In the genomic region with DNA sequence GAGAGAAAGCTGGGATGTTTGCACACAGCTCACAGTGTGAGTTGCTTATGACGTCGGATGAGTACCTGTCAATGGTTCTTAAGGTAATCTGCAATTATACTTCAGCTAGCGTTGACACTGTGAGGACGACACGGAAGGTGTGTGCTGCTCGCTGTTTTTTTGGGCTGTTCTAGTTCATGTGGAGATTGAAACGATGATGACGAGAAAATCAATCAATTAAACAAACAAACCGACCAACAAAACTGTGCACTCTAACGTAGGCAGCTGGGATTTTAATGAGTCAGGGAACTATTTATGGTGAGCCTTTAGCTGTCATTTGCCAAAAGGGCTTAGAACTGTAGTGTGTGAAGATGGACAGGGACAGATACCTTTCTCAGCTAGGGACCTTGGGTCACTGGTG, we compare ENCODE assay signal across 27 mouse cellular contexts.
"Had no signal": no experiment of that assay in that cellular context is flagged by ENCODE, and none has a peak within 500 bp of the region (broad histone marks: within the 10 kb centered on the region; RNA-seq: fewer than 3 reads in every experiment).

No protein-coding gene starts in this region.

- H3K27me3 ChIP-seq: embryonic facial prominence, embryonic 12.5 days; embryonic facial prominence, embryonic 13.5 days; embryonic facial prominence, embryonic 15.5 days; forebrain, embryonic 12.5 days; forebrain, embryonic 13.5 days; forebrain, embryonic 15.5 days had no signal

- ATAC-seq: forebrain, embryonic 13.5 days; forebrain, embryonic 14.5 days; forebrain, embryonic 15.5 days; forebrain, embryonic 16.5 days; forebrain, postnatal 0 days had no signal

- H3K36me3 ChIP-seq: embryonic facial prominence, embryonic 10.5 days; embryonic facial prominence, embryonic 12.5 days; embryonic facial prominence, embryonic 13.5 days; embryonic facial prominence, embryonic 15.5 days; forebrain, embryonic 10.5 days; forebrain, embryonic 12.5 days; forebrain, embryonic 15.5 days had no signal

- H3K27ac ChIP-seq: embryonic facial prominence, embryonic 10.5 days; embryonic facial prominence, embryonic 12.5 days; embryonic facial prominence, embryonic 13.5 days; embryonic facial prominence, embryonic 15.5 days; forebrain, embryonic 10.5 days; forebrain, embryonic 12.5 days; forebrain, embryonic 13.5 days; forebrain, embryonic 15.5 days; gastrocnemius, adult 2 months had no signal

- DNase-seq: cerebellum, adult 18-20 months; cerebellum, adult 2 months; cerebellum, adult 8-10 months; cerebellum, adult 9-10 months; cerebellum, adult 9-11 months; cerebellum, postnatal 10 days; cerebellum, postnatal 14 days; cerebellum, postnatal 25 days; cerebellum, postnatal 36 days; forebrain, postnatal 0 days; gastrocnemius, adult 2 months; gastrocnemius, postnatal 10 days; gastrocnemius, postnatal 14 days; gastrocnemius, postnatal 25 days; gastrocnemius, postnatal 36 days; heart, adult 18-20 months had no signal

- H3K4me3 ChIP-seq: embryonic facial prominence, embryonic 10.5 days; embryonic facial prominence, embryonic 12.5 days; embryonic facial prominence, embryonic 13.5 days; embryonic facial prominence, embryonic 15.5 days; erythroblast, embryonic 14.5 days; forebrain, embryonic 10.5 days; forebrain, embryonic 12.5 days; forebrain, embryonic 13.5 days; forebrain, embryonic 15.5 days; gastrocnemius, adult 2 months had no signal

- H3K9ac ChIP-seq: embryonic facial prominence, embryonic 12.5 days; embryonic facial prominence, embryonic 13.5 days; embryonic facial prominence, embryonic 15.5 days; forebrain, embryonic 12.5 days; forebrain, embryonic 13.5 days; forebrain, embryonic 15.5 days; forebrain, postnatal 0 days had no signal

- H3K4me2 ChIP-seq: embryonic facial prominence, embryonic 12.5 days; embryonic facial prominence, embryonic 13.5 days; embryonic facial prominence, embryonic 15.5 days; forebrain, embryonic 12.5 days; forebrain, embryonic 13.5 days; forebrain, embryonic 15.5 days had no signal

- H3K9me3 ChIP-seq: embryonic facial prominence, embryonic 10.5 days; embryonic facial prominence, embryonic 12.5 days; embryonic facial prominence, embryonic 13.5 days; embryonic facial prominence, embryonic 15.5 days; forebrain, embryonic 10.5 days; forebrain, embryonic 13.5 days; forebrain, embryonic 15.5 days had no signal
